Mouse (Mus musculus) intestine, embryonic 16.5 days (tissue): ENCODE data around the gene Rbfox3. TPM values are rescaled to one million over a fixed set of nuclear protein-coding genes. Genes with fewer than 3 reads are reported as not detected.

ENCODE experiments used
- ATAC-seq: fragments of 200-750 bp; cut with Nextera tagmentation; 2 replicates; pipeline ENCODE4 v1.8.0; 2017; ENCODE audit warnings: moderate TSS enrichment, moderate library complexity
- H3K27ac ChIP-seq: fragments of 300-500 bp; sonication (generic); 2 replicates; pipeline ENCODE4 v1.5.1; 2014; ENCODE audit warnings: mild to moderate bottlenecking, low read length
- H3K27me3 ChIP-seq: fragments of 300-500 bp; sonication (generic); replicated peaks from 2 replicates; pipeline ENCODE4 v1.6.1; 2014; ENCODE audit warnings: low read length, control low read depth, mixed read lengths; ENCODE audit not compliant: control insufficient read depth, insufficient read depth
- H3K36me3 ChIP-seq: fragments of 300-500 bp; sonication (generic); 2 replicates; pipeline ENCODE4 v1.6.1; 2014; ENCODE audit warnings: low read length, control low read depth; ENCODE audit not compliant: control insufficient read depth, insufficient read depth
- H3K4me1 ChIP-seq: fragments of 300-500 bp; sonication (generic); 2 replicates; pipeline ENCODE4 v1.6.1; 2014; ENCODE audit warnings: low read length, control low read depth, mixed read lengths; ENCODE audit not compliant: control insufficient read depth, insufficient read depth
- H3K4me2 ChIP-seq: fragments of 300-500 bp; sonication (generic); 2 replicates; pipeline ENCODE4 v1.6.1; 2014; ENCODE audit warnings: low read depth, low read length, control low read depth
- H3K4me3 ChIP-seq: fragments of 300-500 bp; sonication (generic); 2 replicates; pipeline ENCODE4 v1.5.1; 2014; ENCODE audit warnings: mild to moderate bottlenecking, low read length
- H3K9ac ChIP-seq: fragments of 300-500 bp; sonication (generic); 2 replicates; pipeline ENCODE4 v1.6.1; 2014; ENCODE audit warnings: low read depth, low read length
- H3K9me3 ChIP-seq: fragments of 300-500 bp; sonication (generic); 2 replicates; pipeline ENCODE4 v1.6.1; 2016; ENCODE audit warnings: low read length, control low read depth; ENCODE audit not compliant: control insufficient read depth
- WGBS: fragments of 180-500 bp; shearing (Covaris S2); extraction: QIAGEN DNeasy Blood & Tissue Kit; methylation state at CpG from one replicate; pipeline ENCODE4 v1.1.7; 2014; 5-methylcytosine and 5-hydroxymethylcytosine counted together
- polyA plus RNA-seq: library from polyadenylated mRNA; unstranded; fragments of >200 nt; fragmentation: Nextera tagmentation; extraction: Ambion mirVana; gene quantifications from 2 replicates; pipeline ENCODE4 v1.2.1, GENCODE M21; 2015

The Rbfox3 gene
- polyA plus RNA-seq, 1 experiment from 2014 or later = 0.98 TPM

GRCm38 (mm10) chr11:118486881-118487772, 424.3 kb downstream of the Rbfox3 start:
- 83% methylated on average over 29 of the region's 29 CpGs for WGBS
- H3K27ac ChIP-seq = no peak overlapping the region
- no peak overlapping the region for H3K9ac ChIP-seq
- no peak overlapping the region for H3K4me2 ChIP-seq
- H3K4me3 ChIP-seq = no peak overlapping the region
- ATAC-seq = no peak
- peaks cover 7% of the 10 kb centered on the region for H3K36me3 ChIP-seq
- H3K27me3 ChIP-seq = no peaks in the 10 kb centered on the region
- H3K9me3 ChIP-seq = no peaks in the 10 kb centered on the region
- H3K4me1 ChIP-seq = peaks cover 5% of the 10 kb centered on the region

GRCm38 (mm10) chr11:118486281-118486680, 425.1 kb downstream of the Rbfox3 start:
- no peaks in the 10 kb centered on the region for H3K27me3 ChIP-seq
- no peak overlapping the region for H3K4me2 ChIP-seq
- 89% methylated on average over 6 of the region's 6 CpGs for WGBS
- peaks cover 5% of the 10 kb centered on the region for H3K4me1 ChIP-seq
- no peak for ATAC-seq
- peaks cover 7% of the 10 kb centered on the region for H3K36me3 ChIP-seq
- H3K9ac ChIP-seq = no peak overlapping the region
- no peak overlapping the region for H3K4me3 ChIP-seq
- no peak overlapping the region for H3K27ac ChIP-seq
- H3K9me3 ChIP-seq = no peaks in the 10 kb centered on the region

DNA sequence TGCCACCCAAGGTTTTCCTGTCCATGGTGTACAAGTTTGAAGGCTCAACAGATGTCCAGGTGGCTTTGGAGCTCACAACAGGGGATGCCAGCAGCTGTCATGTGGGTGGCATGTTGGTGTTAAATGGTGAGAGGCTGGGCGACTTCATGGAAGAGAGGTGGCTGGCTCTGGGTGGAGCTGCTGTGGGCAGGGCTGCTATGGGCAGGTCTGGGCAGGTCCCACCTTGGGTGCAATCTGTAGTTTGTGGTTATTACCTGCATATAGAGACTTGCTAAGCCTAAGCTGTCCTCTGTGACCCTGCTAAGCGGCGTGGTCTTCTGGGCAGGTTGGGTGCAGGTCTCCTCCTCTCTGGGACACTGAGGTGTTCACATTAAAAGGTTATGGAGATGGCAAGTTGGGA, 425.6 kb downstream of the Rbfox3 start:
- no peak for ATAC-seq
- H3K4me3 ChIP-seq = no peak overlapping the region
- 84% methylated on average over 3 of the region's 3 CpGs for WGBS
- no peaks in the 10 kb centered on the region for H3K9me3 ChIP-seq
- no peak overlapping the region for H3K9ac ChIP-seq
- no peaks in the 10 kb centered on the region for H3K27me3 ChIP-seq
- peaks cover 5% of the 10 kb centered on the region for H3K4me1 ChIP-seq
- no peak overlapping the region for H3K4me2 ChIP-seq
- H3K36me3 ChIP-seq = peaks cover 7% of the 10 kb centered on the region
- H3K27ac ChIP-seq = no peak overlapping the region

DNA sequence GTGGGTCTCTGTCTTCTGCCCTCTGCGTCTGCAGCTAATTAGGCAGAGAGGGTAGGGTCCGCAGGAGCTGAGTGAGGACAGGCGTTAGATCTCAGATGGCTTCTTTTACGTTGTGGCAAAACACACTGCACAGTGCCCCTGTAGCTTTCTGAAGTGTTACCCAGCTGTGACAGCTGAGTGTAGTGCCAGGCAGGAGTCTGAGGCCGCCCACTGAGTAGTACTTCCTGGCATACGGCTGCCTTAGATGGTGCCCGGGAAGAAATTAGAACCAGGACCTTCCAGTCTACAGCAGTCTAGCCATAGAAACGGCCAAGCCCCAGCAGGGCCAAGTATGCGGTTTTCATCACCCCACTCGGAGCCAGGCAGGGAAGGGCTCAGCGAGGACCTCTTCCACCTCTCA, 426.1 kb downstream of the Rbfox3 start:
- H3K36me3 ChIP-seq = peaks cover 7% of the 10 kb centered on the region
- H3K4me3 ChIP-seq = no peak overlapping the region
- H3K9me3 ChIP-seq = no peaks in the 10 kb centered on the region
- no peak overlapping the region for H3K4me2 ChIP-seq
- no peak for ATAC-seq
- H3K27ac ChIP-seq = no peak overlapping the region
- H3K9ac ChIP-seq = no peak overlapping the region
- WGBS = 77% methylated on average over 11 of the region's 11 CpGs
- H3K4me1 ChIP-seq = peaks cover under 1% of the 10 kb centered on the region; the same call in 1 of the 2 replicates
- no peaks in the 10 kb centered on the region for H3K27me3 ChIP-seq

DNA sequence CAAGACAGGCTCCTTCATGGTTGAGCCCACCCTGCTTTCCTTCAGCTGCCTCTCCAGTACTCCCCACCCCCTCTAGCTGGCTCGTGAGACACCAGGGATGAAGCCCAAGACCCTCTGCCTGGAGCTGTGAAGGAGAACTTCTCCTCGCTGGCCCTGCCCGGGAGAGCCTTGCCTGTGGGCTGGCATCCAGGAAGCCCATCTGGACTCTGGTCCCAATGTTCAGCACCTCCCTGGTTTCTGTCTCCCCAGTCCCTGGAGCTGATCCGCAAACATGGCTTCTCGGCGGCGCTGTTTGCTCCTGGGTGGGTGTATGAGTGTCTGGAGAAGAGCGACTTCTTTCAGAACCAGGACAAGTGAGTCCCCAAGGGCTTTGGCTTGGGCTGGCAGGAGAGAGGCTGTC, 427.2 kb downstream of the Rbfox3 start:
- Histone ChIP-seq H3K36me3 (peaks cover 10% of the 10 kb centered on the region), H3K27me3 (no peaks in the 10 kb centered on the region), H3K4me3 (no peak overlapping the region), H3K4me2 (no peak overlapping the region), H3K27ac (no peak overlapping the region), H3K9me3 (no peaks in the 10 kb centered on the region), H3K9ac (no peak overlapping the region), H3K4me1 (no peaks in the 10 kb centered on the region)
- no peak for ATAC-seq
- 81% methylated on average over 8 of the region's 8 CpGs for WGBS

- H3K4me1 ChIP-seq = peaks cover 14% of the 10 kb centered on the region
- 80% methylated on average over 14 of the region's 14 CpGs for WGBS
- no peak for ATAC-seq
- H3K27ac ChIP-seq = no peak overlapping the region
- no peak overlapping the region for H3K4me3 ChIP-seq
- no peaks in the 10 kb centered on the region for H3K9me3 ChIP-seq
- no peaks in the 10 kb centered on the region for H3K27me3 ChIP-seq
- no peak overlapping the region for H3K4me2 ChIP-seq
- H3K9ac ChIP-seq = no peak overlapping the region
- peaks cover 8% of the 10 kb centered on the region; the same call in 1 of the 2 replicates for H3K36me3 ChIP-seq
Measured at GRCm38 (mm10) chr11:118481751-118482150, 429.6 kb downstream of the Rbfox3 start.

DNA sequence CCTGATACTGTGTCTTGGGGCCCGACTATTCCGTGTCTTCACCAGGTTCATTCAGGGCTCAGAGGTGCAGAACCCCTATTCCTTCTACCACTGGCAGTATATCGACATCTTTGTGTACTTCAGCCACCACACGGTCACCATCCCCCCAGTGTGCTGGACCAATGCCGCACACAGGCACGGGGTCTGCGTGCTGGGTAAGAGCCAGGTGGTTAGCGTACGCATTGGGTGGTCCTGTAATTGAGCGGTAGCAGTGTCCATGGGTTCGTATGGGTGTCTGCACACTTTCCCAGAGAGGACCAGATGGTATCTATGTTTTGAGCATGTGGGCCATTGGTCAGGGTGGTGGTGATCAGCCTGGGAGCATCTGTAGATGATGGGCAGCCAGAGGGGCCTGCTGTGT, 430.2 kb downstream of the Rbfox3 start:
- no peak for ATAC-seq
- peaks cover 6% of the 10 kb centered on the region; the same call in 1 of the 2 replicates for H3K36me3 ChIP-seq
- H3K4me2 ChIP-seq = no peak overlapping the region
- H3K4me3 ChIP-seq = no peak overlapping the region
- no peak overlapping the region for H3K9ac ChIP-seq
- H3K27me3 ChIP-seq = no peaks in the 10 kb centered on the region
- WGBS = 81% methylated on average over 11 of the region's 11 CpGs
- peaks cover 14% of the 10 kb centered on the region for H3K4me1 ChIP-seq
- no peaks in the 10 kb centered on the region for H3K9me3 ChIP-seq
- H3K27ac ChIP-seq = no peak overlapping the region

DNA sequence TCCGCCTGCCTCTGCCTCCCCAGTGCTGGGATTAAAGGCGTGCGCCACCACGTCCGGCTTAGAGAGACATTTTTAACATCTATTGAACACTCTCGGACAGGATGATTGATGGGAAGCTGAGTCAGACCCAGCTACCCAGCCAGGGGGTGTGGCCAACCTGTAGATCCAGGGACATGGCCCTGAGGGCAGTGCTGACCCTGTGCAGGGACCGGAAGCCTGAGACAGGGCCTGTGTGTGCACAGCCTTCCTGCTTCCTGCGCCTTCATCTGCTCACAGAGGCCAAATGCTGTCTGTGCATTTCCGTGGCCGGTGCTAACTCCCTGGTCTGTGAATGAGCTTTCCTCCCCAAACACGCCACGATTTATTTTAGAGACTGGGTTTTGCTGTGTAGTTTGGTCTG, 431.6 kb downstream of the Rbfox3 start:
- no peak overlapping the region for H3K27ac ChIP-seq
- no peak overlapping the region for H3K4me2 ChIP-seq
- WGBS = 76% methylated on average over 12 of the region's 12 CpGs
- H3K4me3 ChIP-seq = no peak overlapping the region
- H3K36me3 ChIP-seq = peaks cover 4% of the 10 kb centered on the region; the same call in 1 of the 2 replicates
- ATAC-seq = no peak
- peaks cover 21% of the 10 kb centered on the region for H3K4me1 ChIP-seq
- no peaks in the 10 kb centered on the region for H3K27me3 ChIP-seq
- H3K9ac ChIP-seq = no peak overlapping the region
- H3K9me3 ChIP-seq = no peaks in the 10 kb centered on the region

DNA sequence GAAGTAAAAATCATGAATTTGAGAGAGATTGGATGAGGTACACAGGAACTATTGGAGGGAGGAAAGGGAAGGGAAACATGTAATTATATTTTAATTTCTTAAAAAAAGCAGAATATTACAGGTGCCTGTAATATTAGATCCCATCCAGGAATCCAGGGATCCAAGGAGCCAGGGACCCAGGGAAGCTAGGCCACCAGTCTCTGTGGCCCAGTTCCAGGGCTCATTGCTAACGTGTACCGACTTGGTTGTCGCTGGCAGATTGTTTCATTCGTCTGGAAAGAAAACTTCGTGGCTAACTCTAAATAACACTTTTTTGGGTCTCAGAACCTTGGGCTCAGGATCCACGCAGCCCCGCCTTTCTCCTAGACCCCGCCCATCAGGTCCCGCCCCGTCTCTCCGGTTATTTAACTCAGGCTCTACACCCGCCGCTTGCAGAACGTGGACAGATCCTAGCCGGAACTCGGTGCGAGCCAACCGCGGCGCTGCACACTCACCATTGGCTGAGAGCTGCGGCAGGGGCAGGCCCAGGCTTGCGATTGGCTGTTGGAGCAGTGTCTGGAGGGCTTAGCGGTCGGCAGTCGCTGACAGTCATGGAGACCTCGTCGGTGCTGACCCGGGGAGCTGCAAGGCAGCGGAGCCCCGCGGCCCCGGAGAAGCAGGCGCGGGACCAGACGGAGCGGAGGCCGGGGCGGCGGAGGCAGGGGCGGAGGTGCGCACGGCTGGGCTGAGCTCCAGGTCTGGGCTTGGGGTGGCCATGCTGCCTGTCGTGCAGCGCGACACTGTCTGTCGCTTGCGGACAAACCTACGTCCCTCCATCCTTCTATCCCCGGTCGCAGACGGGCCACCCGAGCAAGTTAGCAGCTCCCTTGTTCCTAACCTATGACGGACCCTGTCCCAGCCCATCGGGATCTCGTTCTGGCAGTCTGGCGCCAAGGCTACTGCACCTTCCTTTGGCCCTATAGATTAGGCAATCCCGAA, 434.7 kb downstream of the Rbfox3 start, which contains the start of gene Engase:
Engase (plus strand) TSS at position 434 of the 978 bp plus-strand sequence.
- Histone ChIP-seq H3K4me2 (peak within 1 kb of the TSS; percentile 66), H3K27me3 (no peaks in the 10 kb centered on the region), H3K4me1 (peaks cover 32% of the 10 kb centered on the region), H3K9ac (peak within 1 kb of the TSS; percentile 90), H3K36me3 (peaks cover 4% of the 10 kb centered on the region; the same call in 1 of the 2 replicates), H3K4me3 (peak within 1 kb of the TSS; percentile 87), H3K27ac (peak within 1 kb of the TSS; percentile 66), H3K9me3 (no peaks in the 10 kb centered on the region)
- peak; percentile 99 for ATAC-seq
- WGBS = under 1% methylated on average over 56 of the region's 57 CpGs
